ENCODE assay signal across 22 mouse cellular contexts in the genomic region with DNA sequence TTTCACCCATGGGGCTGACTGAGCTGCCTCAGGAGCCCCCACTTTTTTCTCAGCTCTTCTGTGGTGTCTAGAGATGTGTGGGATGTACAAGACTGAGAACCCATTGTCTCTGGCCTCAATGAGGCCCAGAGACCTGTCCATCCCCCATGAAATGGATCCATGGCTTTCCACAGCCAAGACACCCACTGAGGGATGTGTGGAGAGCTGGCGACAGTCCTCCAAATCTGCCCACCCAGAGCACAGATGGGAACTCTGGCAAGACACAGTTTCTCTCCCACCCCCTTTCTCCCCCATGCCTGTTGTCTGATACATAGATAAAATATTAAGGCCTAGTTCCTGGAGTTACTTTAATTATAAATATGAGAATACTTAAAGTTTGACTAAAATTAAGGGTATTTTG.
DNase-seq lines count a peak whose midpoint lies in the region; ATAC-seq and TF ChIP-seq lines count a peak whose summit lies in the region.
"Had no signal": no experiment of that assay in that cellular context is flagged by ENCODE, and none has a peak within 500 bp of the region (broad histone marks: within the 10 kb centered on the region; RNA-seq: fewer than 3 reads in every experiment).

No protein-coding gene starts in this region.

- H3K4me2 ChIP-seq in forebrain, embryonic 16.5 days (ENCODE audit: low read length), result no peak overlapping the region
- H3K4me2 ChIP-seq in forebrain, postnatal 0 days (ENCODE audit: low read depth), result no peak overlapping the region
- H3K4me2 ChIP-seq: heart, embryonic 11.5 days; heart, embryonic 15.5 days; hindbrain, embryonic 13.5 days had no signal

- ATAC-seq in forebrain, embryonic 16.5 days, result 0 out of 2 replicates have a peak, but pooled peaks have one; percentile 33
- no peak for ATAC-seq in forebrain, postnatal 0 days
- ATAC-seq: CD4-positive, CD25-positive, alpha-beta regulatory T cell, adult 4 months; hindbrain, postnatal 0 days had no signal

- whole genome bisulfite sequencing in forebrain, embryonic 16.5 days, result 67% methylated on average over 1 of the region's 1 CpGs
- WGBS in forebrain, postnatal 0 days, result 71% methylated on average over 1 of the region's 1 CpGs

- H3K9me3 ChIP-seq in forebrain, embryonic 16.5 days (ENCODE audit: control insufficient read depth, low read length), result no peaks in the 10 kb centered on the region
- H3K9me3 ChIP-seq in forebrain, postnatal 0 days (ENCODE audit: low read length), result no peaks in the 10 kb centered on the region
- H3K9me3 ChIP-seq: embryonic facial prominence, embryonic 10.5 days; heart, embryonic 15.5 days; hindbrain, embryonic 13.5 days had no signal

- H3K36me3 ChIP-seq in forebrain, embryonic 16.5 days (ENCODE audit: control insufficient read depth, insufficient read depth), result no peaks in the 10 kb centered on the region
- no peaks in the 10 kb centered on the region for H3K36me3 ChIP-seq in forebrain, postnatal 0 days (ENCODE audit: insufficient read depth)
- H3K36me3 ChIP-seq: embryonic facial prominence, embryonic 10.5 days; G1E; heart, embryonic 15.5 days; hindbrain, embryonic 13.5 days had no signal

- H3K4me3 ChIP-seq in forebrain, embryonic 16.5 days (replicated peaks; ENCODE audit: low read length), result no peak overlapping the region
- H3K4me3 ChIP-seq in forebrain, postnatal 0 days (ENCODE audit: low read depth, low read length), result no peak overlapping the region
- H3K4me3 ChIP-seq: embryonic facial prominence, embryonic 10.5 days; heart, adult 2 months; heart, embryonic 15.5 days; hindbrain, embryonic 13.5 days had no signal

- DNase-seq in cerebellum, postnatal 10 days, result peak; percentile 59 to 78
- no peak for DNase-seq in cerebellum, adult 9-11 months
- DNase-seq in forebrain, postnatal 0 days, result no peak
- peak; percentile 4 to 5 for DNase-seq in layer of hippocampus, adult 8-10 months (ENCODE audit: low spot score in 2 of 2)
- DNase-seq in layer of hippocampus, postnatal 10 days (ENCODE audit: low spot score in 2 of 2), result no peak
- DNase-seq in layer of hippocampus, adult 9-11 months, result peak; percentile 7
- no peak for DNase-seq in embryo, embryonic 10 days (ENCODE audit: low spot score)
- DNase-seq: adrenal gland, postnatal 10 days; B cell, adult 2 months; cerebellum, adult 2 months; cerebellum, postnatal 36 days; gastrocnemius, postnatal 14 days; heart, adult 2 months; heart, postnatal 14 days had no signal

- H3K27ac ChIP-seq in forebrain, embryonic 16.5 days (ENCODE audit: low read length), result no peak overlapping the region
- no peak overlapping the region for H3K27ac ChIP-seq in forebrain, postnatal 0 days (ENCODE audit: low read depth, low read length)
- H3K27ac ChIP-seq: embryonic facial prominence, embryonic 10.5 days; heart, adult 2 months; heart, embryonic 15.5 days; hindbrain, embryonic 13.5 days; hindbrain, postnatal 0 days had no signal

- no peak overlapping the region for H3K9ac ChIP-seq in forebrain, embryonic 16.5 days (replicated peaks; ENCODE audit: low read depth, low read length)
- H3K9ac ChIP-seq in forebrain, postnatal 0 days, result no peak overlapping the region
- H3K9ac ChIP-seq: heart, embryonic 15.5 days; hindbrain, embryonic 13.5 days had no signal

- TF ChIP-seq CTCF in forebrain, postnatal 0 days (IDR thresholded peaks at IDR 0.05; ENCODE audit: low read depth), result no peak

- H3K27me3 ChIP-seq in forebrain, embryonic 16.5 days (replicated peaks; ENCODE audit: control insufficient read depth, insufficient read depth, low read length), result no peaks in the 10 kb centered on the region
- no peaks in the 10 kb centered on the region for H3K27me3 ChIP-seq in forebrain, postnatal 0 days (ENCODE audit: insufficient read depth, low read length)
- H3K27me3 ChIP-seq: heart, embryonic 15.5 days; hindbrain, embryonic 13.5 days had no signal

- no peaks in the 10 kb centered on the region for H3K4me1 ChIP-seq in forebrain, embryonic 16.5 days (replicated peaks; ENCODE audit: control insufficient read depth, insufficient read depth, low read length)
- H3K4me1 ChIP-seq in forebrain, postnatal 0 days (ENCODE audit: insufficient read depth), result no peaks in the 10 kb centered on the region
- H3K4me1 ChIP-seq: embryonic facial prominence, embryonic 10.5 days; heart, embryonic 15.5 days; hindbrain, embryonic 13.5 days had no signal

Comparison
In these comparisons a context has a peak if more than half of its experiments do, and no peak if none do; other contexts are left out.
1. DNase-seq: peak in cerebellum, postnatal 10 days (2 of 2), layer of hippocampus, adult 8-10 months (2 of 2) and layer of hippocampus, adult 9-11 months (single experiment); none in cerebellum, adult 9-11 months (single experiment), forebrain, postnatal 0 days (single experiment), layer of hippocampus, postnatal 10 days (0 of 2) and embryo, embryonic 10 days (single experiment).